In genomic region chr8:22403235-22403634, GRCm38 (mm10) we compare ENCODE assay signal across 25 mouse cellular contexts. TPM values are rescaled to one million over a fixed set of nuclear protein-coding genes. Genes with fewer than 3 reads are reported as not detected.
DNase-seq lines count a peak whose midpoint lies in the region; ATAC-seq and TF ChIP-seq lines count a peak whose summit lies in the region.
"Had no signal": no experiment of that assay in that cellular context is flagged by ENCODE, and none has a peak within 500 bp of the region (broad histone marks: within the 10 kb centered on the region; RNA-seq: fewer than 3 reads in every experiment).

No protein-coding gene starts in this region.

- TF ChIP-seq RAD21 in MEL (IDR thresholded peaks at IDR 0.05; ENCODE audit: low read depth, low read length): no peak; the same call in 1 of the 2 replicates

- no peaks in the 10 kb centered on the region for H3K9me3 ChIP-seq in intestine, postnatal 0 days (ENCODE audit: control insufficient read depth)
- H3K9me3 ChIP-seq in intestine, embryonic 15.5 days: no peaks in the 10 kb centered on the region
- no peaks in the 10 kb centered on the region for H3K9me3 ChIP-seq in liver, postnatal 0 days (ENCODE audit: low read length)
- no peaks in the 10 kb centered on the region for H3K9me3 ChIP-seq in liver, embryonic 12.5 days (replicated peaks)
- no peaks in the 10 kb centered on the region for H3K9me3 ChIP-seq in MEL (replicated peaks; ENCODE audit: insufficient read depth, low read length)
- H3K9me3 ChIP-seq: embryonic facial prominence, embryonic 12.5 days; embryonic facial prominence, embryonic 15.5 days; G1E; heart, embryonic 10.5 days; heart, embryonic 13.5 days; hindbrain, embryonic 10.5 days; hindbrain, embryonic 13.5 days had no signal

- ATAC-seq in intestine, postnatal 0 days: no peak
- ATAC-seq in intestine, embryonic 15.5 days: no peak
- ATAC-seq in liver, postnatal 0 days: no peak
- ATAC-seq in liver, embryonic 12.5 days: no peak
- ATAC-seq: forebrain, embryonic 14.5 days; forebrain, postnatal 0 days; hindbrain, embryonic 16.5 days had no signal

- TF ChIP-seq CTCF in intestine, postnatal 0 days (IDR thresholded peaks at IDR 0.05; ENCODE audit: low read depth): peak; percentile 53
- TF ChIP-seq CTCF in liver, postnatal 0 days (IDR thresholded peaks at IDR 0.05; ENCODE audit: low read depth): peak; percentile 23; the same call in 1 of the 2 replicates
- TF ChIP-seq CTCF in MEL (IDR thresholded peaks at IDR 0.05 in 2 of 3, conservative IDR thresholded peaks at IDR 0.05 in 1 of 3; ENCODE audit: control insufficient read depth in 1 of 3, insufficient read depth in 1 of 3, low read depth in 2 of 3, low read length in 3 of 3, poor library complexity in 1 of 3, severe bottlenecking in 1 of 3): peak in 1 of 3 experiments; percentile 2; a peak in 1 of 6 replicates

- no peaks in the 10 kb centered on the region for H3K36me3 ChIP-seq in intestine, postnatal 0 days (ENCODE audit: control insufficient read depth, insufficient read depth)
- no peaks in the 10 kb centered on the region for H3K36me3 ChIP-seq in intestine, embryonic 15.5 days
- H3K36me3 ChIP-seq in liver, postnatal 0 days (replicated peaks; ENCODE audit: insufficient read depth, low read length): no peaks in the 10 kb centered on the region
- H3K36me3 ChIP-seq in liver, embryonic 12.5 days: no peaks in the 10 kb centered on the region
- peaks cover 0 to 4% of the 10 kb centered on the region in 2 experiments; a peak in 2 of 4 replicates for H3K36me3 ChIP-seq in MEL (ENCODE audit: control insufficient read depth in 1 of 2, insufficient read depth in 2 of 2, low read length in 2 of 2)
- H3K36me3 ChIP-seq: embryonic facial prominence, embryonic 12.5 days; embryonic facial prominence, embryonic 15.5 days; heart, embryonic 10.5 days; heart, embryonic 13.5 days; hindbrain, embryonic 10.5 days; hindbrain, embryonic 13.5 days had no signal

- no peaks in the 10 kb centered on the region for H3K27me3 ChIP-seq in intestine, postnatal 0 days (replicated peaks; ENCODE audit: control insufficient read depth, insufficient read depth, low read length)
- H3K27me3 ChIP-seq in intestine, embryonic 15.5 days (replicated peaks): no peaks in the 10 kb centered on the region
- H3K27me3 ChIP-seq in liver, postnatal 0 days (ENCODE audit: insufficient read depth, low read length): no peaks in the 10 kb centered on the region
- H3K27me3 ChIP-seq in liver, embryonic 12.5 days (replicated peaks): no peaks in the 10 kb centered on the region; the same call in 1 of the 2 replicates
- H3K27me3 ChIP-seq in MEL (ENCODE audit: control insufficient read depth in 1 of 2, insufficient read depth in 2 of 2, low read length in 2 of 2): no peaks in the 10 kb centered on the region
- H3K27me3 ChIP-seq: embryonic facial prominence, embryonic 12.5 days; embryonic facial prominence, embryonic 15.5 days had no signal

- WGBS in intestine, postnatal 0 days: 96% methylated on average over 2 of the region's 2 CpGs
- 89% methylated on average over 2 of the region's 2 CpGs for WGBS in intestine, embryonic 15.5 days
- WGBS in liver, postnatal 0 days (ENCODE audit: insufficient replicate concordance): 74% methylated on average over 2 of the region's 2 CpGs
- 74% methylated on average over 2 of the region's 2 CpGs for WGBS in liver, embryonic 12.5 days (ENCODE audit: insufficient replicate concordance)

- H3K79me2 ChIP-seq in MEL (ENCODE audit: control insufficient read depth, insufficient read depth, low read length, poor library complexity): peaks cover 1% of the 10 kb centered on the region; the same call in 1 of the 2 replicates

- TF ChIP-seq POLR2A in MEL (IDR thresholded peaks at IDR 0.05; ENCODE audit: control insufficient read depth in 1 of 2, insufficient read depth in 1 of 2, low read depth in 1 of 2, low read length in 2 of 2, poor library complexity in 1 of 2): no peak

- H3K9ac ChIP-seq in intestine, postnatal 0 days (ENCODE audit: low read depth, low read length): no peak overlapping the region
- H3K9ac ChIP-seq in intestine, embryonic 15.5 days: no peak overlapping the region
- H3K9ac ChIP-seq in liver, postnatal 0 days (replicated peaks): no peak overlapping the region
- H3K9ac ChIP-seq in liver, embryonic 12.5 days: no peak overlapping the region
- H3K9ac ChIP-seq in MEL (ENCODE audit: control insufficient read depth, low read depth, low read length, poor library complexity, severe bottlenecking): no peak overlapping the region
- H3K9ac ChIP-seq: embryonic facial prominence, embryonic 12.5 days; embryonic facial prominence, embryonic 15.5 days; forebrain, postnatal 0 days; heart, embryonic 13.5 days; hindbrain, embryonic 13.5 days had no signal

- H3K4me2 ChIP-seq in intestine, postnatal 0 days (replicated peaks; ENCODE audit: low read depth): no peak overlapping the region
- no peak overlapping the region for H3K4me2 ChIP-seq in intestine, embryonic 15.5 days (replicated peaks)
- H3K4me2 ChIP-seq in liver, postnatal 0 days (ENCODE audit: low read depth, low read length): no peak overlapping the region
- H3K4me2 ChIP-seq in liver, embryonic 12.5 days: no peak overlapping the region
- H3K4me2 ChIP-seq: embryonic facial prominence, embryonic 12.5 days; embryonic facial prominence, embryonic 15.5 days; heart, embryonic 13.5 days; hindbrain, embryonic 13.5 days had no signal

- H3K4me1 ChIP-seq in intestine, postnatal 0 days (replicated peaks; ENCODE audit: control insufficient read depth, insufficient read depth, low read length): no peaks in the 10 kb centered on the region
- H3K4me1 ChIP-seq in intestine, embryonic 15.5 days (replicated peaks): no peaks in the 10 kb centered on the region
- peaks cover 9% of the 10 kb centered on the region for H3K4me1 ChIP-seq in liver, postnatal 0 days (ENCODE audit: insufficient read depth)
- H3K4me1 ChIP-seq in liver, embryonic 12.5 days: peaks cover 9% of the 10 kb centered on the region; the same call in 1 of the 2 replicates
- H3K4me1 ChIP-seq in MEL (ENCODE audit: control insufficient read depth in 1 of 2, insufficient read depth in 2 of 2, low read length in 2 of 2): peaks cover 0 to 6% of the 10 kb centered on the region in 2 experiments; a peak in 1 of 4 replicates
- H3K4me1 ChIP-seq: heart, embryonic 10.5 days had no signal

- no peak overlapping the region for H3K4me3 ChIP-seq in intestine, postnatal 0 days (ENCODE audit: low read depth, low read length)
- H3K4me3 ChIP-seq in intestine, embryonic 15.5 days (replicated peaks): no peak overlapping the region
- H3K4me3 ChIP-seq in liver, postnatal 0 days (ENCODE audit: low read depth, low read length): no peak overlapping the region
- no peak overlapping the region for H3K4me3 ChIP-seq in liver, embryonic 12.5 days
- no peak overlapping the region for H3K4me3 ChIP-seq in MEL (ENCODE audit: control insufficient read depth in 1 of 2, insufficient read depth in 1 of 2, low read depth in 2 of 2, low read length in 2 of 2)
- H3K4me3 ChIP-seq: embryonic facial prominence, embryonic 12.5 days; embryonic facial prominence, embryonic 15.5 days; heart, adult 2 months; heart, embryonic 10.5 days; heart, embryonic 13.5 days; hindbrain, embryonic 10.5 days; hindbrain, embryonic 13.5 days had no signal

- no peak for DNase-seq in liver, postnatal 0 days
- peak; percentile 43 for DNase-seq in MEL (ENCODE audit: low read depth, low spot score)
- DNase-seq in thymus, postnatal 25 days: no peak
- DNase-seq in testis, postnatal 10 days (ENCODE audit: low spot score): no peak
- DNase-seq: adrenal gland, adult 2 months; adrenal gland, postnatal 14 days; cerebellum, adult 11 months; cerebellum, adult 2 months; cerebellum, adult 9-11 months; cerebellum, postnatal 25 days; forebrain, postnatal 0 days; gastrocnemius, postnatal 36 days; heart, adult 2 months had no signal

- no peak overlapping the region for H3K27ac ChIP-seq in intestine, postnatal 0 days (ENCODE audit: low read depth, low read length)
- H3K27ac ChIP-seq in intestine, embryonic 15.5 days: no peak overlapping the region
- no peak overlapping the region for H3K27ac ChIP-seq in liver, postnatal 0 days (ENCODE audit: low read depth)
- no peak overlapping the region for H3K27ac ChIP-seq in liver, embryonic 12.5 days
- H3K27ac ChIP-seq in MEL (ENCODE audit: control insufficient read depth, low read depth, low read length): no peak overlapping the region
- H3K27ac ChIP-seq: embryonic facial prominence, embryonic 12.5 days; embryonic facial prominence, embryonic 15.5 days; heart, adult 2 months; heart, embryonic 10.5 days; heart, embryonic 13.5 days; hindbrain, embryonic 10.5 days; hindbrain, embryonic 13.5 days had no signal

- TF ChIP-seq EP300 in liver, postnatal 0 days (IDR thresholded peaks at IDR 0.05; ENCODE audit: low read depth): no peak
- no peak for TF ChIP-seq EP300 in MEL (IDR thresholded peaks at IDR 0.05; ENCODE audit: low read depth in 1 of 2, low read length in 2 of 2)

TF ChIP-seq in MEL, 35 proteins besides CTCF, POLR2A, EP300 and RAD21:
- TF ChIP-seq MAX (IDR thresholded peaks at IDR 0.05; ENCODE audit: low read length) (0 out of 2 replicates have a peak, but pooled peaks have one; percentile 24), ZMIZ1 (IDR thresholded peaks at IDR 0.05; ENCODE audit: low read depth, low read length) (no peak), ETS1 (IDR thresholded peaks at IDR 0.05; ENCODE audit: low read depth, low read length) (no peak)

RNA-seq across cellular contexts. Expression of gene Slc25a15, which starts 4.8 kb away (rescaled TPM):
- 108 and 122 TPM in 2 replicates for polyA plus RNA-seq in intestine, postnatal 0 days (2015; fragmentation: Nextera tagmentation; extraction: Ambion mirVana)
- polyA plus RNA-seq in intestine, embryonic 15.5 days (2015; fragmentation: Nextera tagmentation; extraction: Ambion mirVana): 93.6 and 102 TPM in 2 replicates
- polyA plus RNA-seq in liver, postnatal 0 days (2015; fragmentation: Nextera tagmentation; extraction: Ambion mirVana): 54.4 and 57.8 TPM in 2 replicates
- polyA plus RNA-seq in liver, embryonic 12.5 days (2016; fragmentation: Nextera tagmentation; extraction: Ambion mirVana): 27.4 and 29.2 TPM in 2 replicates
- 16.0 and 21.7 TPM in 2 replicates for total RNA-seq in MEL (2012; rRNA removed)
- 10 to 100 TPM in 1 of 2 experiments, not detected in 1; 11.4 TPM for polyA plus RNA-seq in MEL (2012; ENCODE audit: insufficient read depth in 1 of 2, insufficient read length in 2 of 2, low read depth in 1 of 2, low replicate concordance in 2 of 2, missing spikeins in 1 of 2)

RNA-seq across cellular contexts. Expression of gene Mrps31, which starts 7.9 kb away (rescaled TPM):
- polyA plus RNA-seq in intestine, postnatal 0 days (2015; fragmentation: Nextera tagmentation; extraction: Ambion mirVana): 51.3 and 51.5 TPM in 2 replicates
- polyA plus RNA-seq in intestine, embryonic 15.5 days (2015; fragmentation: Nextera tagmentation; extraction: Ambion mirVana): 71.1 and 80.8 TPM in 2 replicates
- polyA plus RNA-seq in liver, postnatal 0 days (2015; fragmentation: Nextera tagmentation; extraction: Ambion mirVana): 32.6 and 33.7 TPM in 2 replicates
- polyA plus RNA-seq in liver, embryonic 12.5 days (2016; fragmentation: Nextera tagmentation; extraction: Ambion mirVana): 33.7 and 35.1 TPM in 2 replicates
- total RNA-seq in MEL (2012; rRNA removed): 39.9 and 41.0 TPM in 2 replicates
- polyA plus RNA-seq in MEL (2012; ENCODE audit: insufficient read depth in 1 of 2, insufficient read length in 2 of 2, low read depth in 1 of 2, low replicate concordance in 2 of 2, missing spikeins in 1 of 2): 10 to 100 TPM in 1 of 2 experiments, not detected in 1; 34.0 TPM
